Mouse (Mus musculus) intestine, embryonic 16.5 days (tissue): Measurements from ENCODE around the gene Ugp2. TPM values are rescaled to one million over a fixed set of nuclear protein-coding genes. Genes with fewer than 3 reads are reported as not detected.
A peak's percentile ranks its signal among the peaks of the same experiment; 100 is the strongest.
"Not testable (repeated sequence)": the region's sequence is repeated elsewhere in the genome, so short reads cannot be mapped to it uniquely, and the experiment has no call there.

Experiments
- ATAC-seq: fragments of 200-750 bp; cut with Nextera tagmentation; 2 replicates; pipeline ENCODE4 v1.8.0; 2017; ENCODE audit warnings: moderate TSS enrichment, moderate library complexity
- H3K27ac ChIP-seq: fragments of 300-500 bp; sonication (generic); 2 replicates; pipeline ENCODE4 v1.5.1; 2014; ENCODE audit warnings: mild to moderate bottlenecking, low read length
- H3K27me3 ChIP-seq: fragments of 300-500 bp; sonication (generic); replicated peaks from 2 replicates; pipeline ENCODE4 v1.6.1; 2014; ENCODE audit warnings: low read length, control low read depth, mixed read lengths; ENCODE audit not compliant: control insufficient read depth, insufficient read depth
- H3K36me3 ChIP-seq: fragments of 300-500 bp; sonication (generic); 2 replicates; pipeline ENCODE4 v1.6.1; 2014; ENCODE audit warnings: low read length, control low read depth; ENCODE audit not compliant: control insufficient read depth, insufficient read depth
- H3K4me1 ChIP-seq: fragments of 300-500 bp; sonication (generic); 2 replicates; pipeline ENCODE4 v1.6.1; 2014; ENCODE audit warnings: low read length, control low read depth, mixed read lengths; ENCODE audit not compliant: control insufficient read depth, insufficient read depth
- H3K4me2 ChIP-seq: fragments of 300-500 bp; sonication (generic); 2 replicates; pipeline ENCODE4 v1.6.1; 2014; ENCODE audit warnings: low read depth, low read length, control low read depth
- H3K4me3 ChIP-seq: fragments of 300-500 bp; sonication (generic); 2 replicates; pipeline ENCODE4 v1.5.1; 2014; ENCODE audit warnings: mild to moderate bottlenecking, low read length
- H3K9ac ChIP-seq: fragments of 300-500 bp; sonication (generic); 2 replicates; pipeline ENCODE4 v1.6.1; 2014; ENCODE audit warnings: low read depth, low read length
- H3K9me3 ChIP-seq: fragments of 300-500 bp; sonication (generic); 2 replicates; pipeline ENCODE4 v1.6.1; 2016; ENCODE audit warnings: low read length, control low read depth; ENCODE audit not compliant: control insufficient read depth
- WGBS: fragments of 180-500 bp; shearing (Covaris S2); extraction: QIAGEN DNeasy Blood & Tissue Kit; methylation state at CpG from one replicate; pipeline ENCODE4 v1.1.7; 2014; 5-methylcytosine and 5-hydroxymethylcytosine counted together
- polyA plus RNA-seq: library from polyadenylated mRNA; unstranded; fragments of >200 nt; fragmentation: Nextera tagmentation; extraction: Ambion mirVana; gene quantifications from 2 replicates; pipeline ENCODE4 v1.2.1, GENCODE M21; 2015

Gene Ugp2
- polyA plus RNA-seq, 1 experiment from 2014 or later = 122 TPM

GRCm38 (mm10) chr11:21313922-21314657 is 56.9 kb downstream of the Ugp2 start:
- Histone ChIP-seq H3K4me2 (no peak overlapping the region), H3K27ac (no peak overlapping the region), H3K9ac (no peak overlapping the region), H3K36me3 (0 out of 2 replicates have a peak, but pooled peaks cover 3% of the 10 kb centered on the region), H3K27me3 (no peaks in the 10 kb centered on the region), H3K4me3 (no peak overlapping the region), H3K9me3 (no peaks in the 10 kb centered on the region), H3K4me1 (no peaks in the 10 kb centered on the region)
- 69% methylated on average over 9 of the region's 9 CpGs for WGBS
- ATAC-seq = peak; percentile 33; the same call in 1 of the 2 replicates

GRCm38 (mm10) chr11:21309516-21309915 is 61.5 kb downstream of the Ugp2 start:
- Histone ChIP-seq H3K27ac (no peak overlapping the region), H3K9ac (no peak overlapping the region), H3K4me3 (no peak overlapping the region), H3K9me3 (no peaks in the 10 kb centered on the region), H3K4me1 (no peaks in the 10 kb centered on the region), H3K36me3 (peaks cover 4% of the 10 kb centered on the region; the same call in 1 of the 2 replicates), H3K4me2 (no peak overlapping the region), H3K27me3 (no peaks in the 10 kb centered on the region)
- 79% methylated on average over 6 of the region's 6 CpGs for WGBS
- ATAC-seq = no peak

GRCm38 (mm10) chr11:21308119-21308518 is 62.9 kb downstream of the Ugp2 start:
- H3K4me3 ChIP-seq = no peak overlapping the region
- H3K4me1 ChIP-seq = no peaks in the 10 kb centered on the region
- H3K27me3 ChIP-seq = no peaks in the 10 kb centered on the region
- H3K27ac ChIP-seq = no peak overlapping the region
- WGBS = 86% methylated on average over 5 of the region's 5 CpGs
- peaks cover 4% of the 10 kb centered on the region; the same call in 1 of the 2 replicates for H3K36me3 ChIP-seq
- H3K9ac ChIP-seq = no peak overlapping the region
- H3K9me3 ChIP-seq = no peaks in the 10 kb centered on the region
- no peak overlapping the region for H3K4me2 ChIP-seq
- no peak for ATAC-seq

- H3K4me1 ChIP-seq = no peaks in the 10 kb centered on the region
- no peak overlapping the region for H3K4me3 ChIP-seq
- H3K36me3 ChIP-seq = peaks cover 4% of the 10 kb centered on the region; the same call in 1 of the 2 replicates
- H3K27ac ChIP-seq = no peak overlapping the region
- ATAC-seq = peak; percentile 89
- H3K9ac ChIP-seq = no peak overlapping the region
- H3K9me3 ChIP-seq = no peaks in the 10 kb centered on the region
- no peak overlapping the region for H3K4me2 ChIP-seq
- 66% methylated on average over 5 of the region's 5 CpGs for WGBS
- H3K27me3 ChIP-seq = no peaks in the 10 kb centered on the region
Observed at GRCm38 (mm10) chr11:21307078-21307668, 63.8 kb downstream of the Ugp2 start.

GRCm38 (mm10) chr11:21303619-21304018 is 67.4 kb downstream of the Ugp2 start:
- H3K4me1 ChIP-seq = no peaks in the 10 kb centered on the region
- H3K9me3 ChIP-seq = no peaks in the 10 kb centered on the region
- WGBS = 76% methylated on average over 3 of the region's 3 CpGs
- peaks cover 8% of the 10 kb centered on the region; the same call in 1 of the 2 replicates for H3K36me3 ChIP-seq
- H3K9ac ChIP-seq = no peak overlapping the region
- no peak overlapping the region for H3K27ac ChIP-seq
- ATAC-seq = no peak
- H3K4me2 ChIP-seq = no peak overlapping the region
- no peaks in the 10 kb centered on the region for H3K27me3 ChIP-seq
- no peak overlapping the region for H3K4me3 ChIP-seq

- no peak overlapping the region for H3K9ac ChIP-seq
- ATAC-seq = no peak
- no peaks in the 10 kb centered on the region for H3K27me3 ChIP-seq
- peaks cover 4% of the 10 kb centered on the region; the same call in 1 of the 2 replicates for H3K36me3 ChIP-seq
- no peaks in the 10 kb centered on the region for H3K9me3 ChIP-seq
- H3K4me1 ChIP-seq = no peaks in the 10 kb centered on the region
- no peak overlapping the region for H3K4me2 ChIP-seq
- 84% methylated on average over 5 of the region's 5 CpGs for WGBS
- H3K4me3 ChIP-seq = no peak overlapping the region
- H3K27ac ChIP-seq = no peak overlapping the region
Observed at GRCm38 (mm10) chr11:21295486-21295885, 75.5 kb downstream of the Ugp2 start.

- not testable (repeated sequence) for H3K36me3 ChIP-seq, H3K27ac ChIP-seq, H3K9ac ChIP-seq, H3K9me3 ChIP-seq, H3K4me3 ChIP-seq, H3K27me3 ChIP-seq, H3K4me2 ChIP-seq, ATAC-seq, H3K4me1 ChIP-seq
- 92% methylated on average over 2 of the region's 2 CpGs for WGBS
Observed at GRCm38 (mm10) chr11:21288153-21288552, 82.8 kb downstream of the Ugp2 start.

- 77% methylated on average over 3 of the region's 3 CpGs for WGBS
- Histone ChIP-seq H3K27ac (no peak overlapping the region), H3K9ac (no peak overlapping the region)
Observed at GRCm38 (mm10) chr11:21286391-21286790, 84.6 kb downstream of the Ugp2 start.

GRCm38 (mm10) chr11:21276151-21276550 is 94.8 kb downstream of the Ugp2 start:
- H3K4me1 ChIP-seq = no peaks in the 10 kb centered on the region
- H3K27ac ChIP-seq = no peak overlapping the region
- no peaks in the 10 kb centered on the region for H3K27me3 ChIP-seq
- no peak for ATAC-seq
- no peak overlapping the region for H3K4me2 ChIP-seq
- 85% methylated on average over 2 of the region's 2 CpGs for WGBS
- no peaks in the 10 kb centered on the region for H3K36me3 ChIP-seq
- H3K4me3 ChIP-seq = no peak overlapping the region
- H3K9me3 ChIP-seq = no peaks in the 10 kb centered on the region
- H3K9ac ChIP-seq = no peak overlapping the region

More at GRCm38 (mm10) chr11:21286391-21286790, 84.6 kb downstream of the Ugp2 start:
- Histone ChIP-seq H3K4me2 (no peak overlapping the region), H3K27me3 (no peaks in the 10 kb centered on the region), H3K36me3 (no peaks in the 10 kb centered on the region), H3K4me1 (no peaks in the 10 kb centered on the region), H3K9me3 (no peaks in the 10 kb centered on the region), H3K4me3 (no peak overlapping the region)
- no peak for ATAC-seq
